Mouse (Mus musculus): ENCODE measurements at regions not wholly inside any gene's neighbourhood (a gene's known extent, or its start where the extent isn't known, plus 50 kb on each side); places are given as distances from the start of the nearest gene placed in this dataset.

DNA sequence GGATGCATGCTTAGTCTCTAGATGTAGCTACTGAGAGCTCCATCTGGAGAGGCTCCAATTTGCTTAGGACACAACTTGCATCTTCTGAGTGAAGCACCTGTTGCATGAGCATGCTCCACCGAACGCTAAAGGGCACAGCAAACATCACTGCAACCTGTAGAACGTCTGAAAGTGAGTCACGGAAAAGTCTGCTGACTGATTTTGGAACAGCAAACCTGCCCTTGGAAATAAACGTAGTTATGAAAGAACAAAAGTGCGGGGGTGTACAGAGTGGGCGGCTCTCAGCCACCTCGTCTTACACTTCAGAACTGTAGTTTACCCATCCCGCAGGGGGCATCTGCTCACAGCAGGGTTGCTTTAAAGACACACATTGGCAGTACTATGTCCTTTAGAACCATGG, 97.0 kb upstream of the Rxylt1 start:
- no peak for DNase-seq (ENCODE audit: low read depth)

DNA sequence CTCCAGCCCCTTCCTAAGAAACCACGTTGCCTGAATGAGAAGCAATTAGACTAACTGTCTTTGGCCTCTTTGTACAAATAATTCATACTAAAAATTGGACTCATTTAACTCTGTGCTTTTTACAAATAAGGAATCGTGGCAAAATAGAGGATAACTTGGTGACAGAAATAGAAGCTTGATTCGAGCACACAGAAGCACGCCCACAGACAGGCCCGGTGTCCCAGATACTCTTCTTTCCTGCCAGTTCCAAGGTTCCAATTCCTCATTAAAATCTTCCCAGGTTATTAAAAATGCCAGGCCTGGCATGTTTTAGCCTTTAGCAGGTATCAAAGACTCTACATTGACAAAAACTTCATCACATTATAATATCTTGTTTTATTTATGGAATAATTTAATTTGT, 96.2 kb upstream of the Rxylt1 start:
- no peak for DNase-seq (ENCODE audit: low read depth)

DNA sequence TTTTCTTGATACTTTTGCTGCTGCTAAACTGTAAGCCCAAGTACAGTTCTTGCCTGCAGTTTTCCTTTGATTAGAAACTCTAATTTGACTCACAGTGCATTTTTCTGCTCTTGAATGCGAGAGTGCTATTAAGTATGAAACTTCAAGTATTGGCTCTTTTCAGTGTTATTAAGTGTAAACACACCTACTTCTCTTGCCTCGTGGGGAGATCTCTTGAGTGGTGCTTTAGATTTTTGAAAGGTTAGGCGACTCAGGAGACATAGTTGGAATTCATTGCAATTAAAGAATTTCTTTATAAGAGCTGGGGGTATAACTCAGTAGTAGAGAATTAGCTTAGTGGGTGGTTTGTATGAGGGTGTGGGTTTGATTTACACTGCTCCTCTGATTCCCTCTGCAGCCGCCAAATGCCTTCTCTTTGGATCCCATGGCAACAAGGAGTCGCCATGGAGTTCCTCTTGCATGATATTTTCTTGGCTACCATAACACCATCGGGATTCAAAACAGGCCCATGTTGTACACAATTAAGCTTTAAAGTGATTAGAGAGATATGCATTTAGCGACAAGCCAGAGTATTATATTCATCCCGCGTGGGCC, 88.1 kb upstream of the Rxylt1 start:
- no peak for DNase-seq (ENCODE audit: low read depth)

DNA sequence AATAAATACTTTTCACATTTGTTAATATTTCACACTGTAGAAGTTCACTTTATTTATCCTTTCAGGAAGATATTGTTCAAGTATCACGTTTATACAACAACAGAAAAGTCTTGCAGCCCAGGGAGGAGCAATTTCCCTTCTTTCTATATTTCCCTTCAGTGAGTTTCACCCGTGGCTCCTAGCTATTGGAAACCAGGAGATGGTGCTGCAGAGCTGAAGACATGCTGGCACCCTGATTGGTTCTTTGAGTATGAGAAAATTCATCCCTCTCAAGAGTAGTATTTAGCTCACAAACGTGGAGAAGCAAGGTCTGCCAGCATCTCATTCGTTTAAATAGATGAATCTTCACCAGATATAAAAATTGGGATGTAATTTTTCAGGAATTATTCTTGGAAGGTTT, 85.9 kb upstream of the Rxylt1 start:
- peak; percentile 13 for DNase-seq (ENCODE audit: low read depth)

DNA sequence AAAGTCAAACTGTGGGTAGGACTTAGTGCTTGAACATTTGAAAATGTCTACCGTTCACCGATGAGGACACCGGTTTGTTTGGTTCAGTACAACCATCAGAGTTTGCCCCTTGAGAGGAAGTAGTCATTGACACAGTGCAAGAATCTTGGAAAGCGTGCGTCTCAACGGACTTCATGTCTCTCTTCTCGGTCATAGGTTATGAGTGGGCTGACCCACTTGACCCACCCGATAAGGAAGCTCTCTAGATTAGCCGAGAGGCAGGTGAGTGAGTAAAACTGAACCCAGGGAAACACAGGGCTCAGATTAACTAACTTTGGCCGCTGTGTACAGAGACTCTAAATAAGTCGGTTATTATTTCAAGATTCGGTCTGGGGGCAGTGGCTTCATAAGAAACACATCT, 51.9 kb upstream of the Rxylt1 start:
- no peak for DNase-seq (ENCODE audit: low read depth)

DNA sequence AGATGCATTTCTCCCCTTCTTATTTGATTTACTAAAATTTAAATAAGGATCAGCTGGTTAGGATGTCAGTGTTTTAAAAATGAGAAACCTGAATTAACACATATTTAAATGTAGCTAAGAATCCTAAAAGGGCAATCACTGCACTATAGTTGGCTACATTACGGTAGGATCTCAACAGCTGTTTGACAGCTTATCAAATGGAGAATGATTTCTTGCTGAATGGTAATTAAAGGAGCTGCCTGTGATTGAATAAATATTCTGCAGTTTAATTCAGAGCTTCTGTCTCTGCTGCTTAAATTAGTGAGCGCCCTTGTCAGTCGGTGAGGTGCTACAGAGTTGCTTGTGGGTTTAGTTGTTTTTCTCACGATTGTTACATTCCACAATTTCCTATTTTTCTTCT, 51.4 kb upstream of the Rxylt1 start:
- no peak for DNase-seq (ENCODE audit: low read depth)
